Mouse (Mus musculus) MEL (cell line): ENCODE data around the gene Adamts16. TPM values are rescaled to one million over a fixed set of nuclear protein-coding genes. Genes with fewer than 3 reads are reported as not detected.

Source experiments
- DNase-seq: peaks from one replicate; pipeline ENCODE4 v3.0.0; 2011; ENCODE audit warnings: low read depth, low spot score
- H3K27ac ChIP-seq: 2 replicates; pipeline ENCODE4 v1.5.1; 2012; ENCODE audit warnings: low read depth, mild to moderate bottlenecking, control low read depth, low read length, moderate library complexity; ENCODE audit not compliant: control insufficient read depth
- H3K27me3 ChIP-seq, 2 experiments: fragments of 150-350 bp in 1 of 2; sonication (generic) in 1 of 2; 2 replicates each; pipeline ENCODE4 v1.6.1; 2012; ENCODE audit warnings: low read length in 2 of 2, mild to moderate bottlenecking in 2 of 2, improper control_type of control experiment in 1 of 2, moderate library complexity in 1 of 2; ENCODE audit not compliant: insufficient read depth in 2 of 2, control insufficient read depth in 1 of 2
- H3K36me3 ChIP-seq, 2 experiments: 2 replicates each; pipeline ENCODE4 v1.6.1; 2012 to 2014; ENCODE audit warnings: low read length in 2 of 2, improper control_type of control experiment in 1 of 2, inconsistent platforms in 1 of 2, mild to moderate bottlenecking in 1 of 2; ENCODE audit not compliant: insufficient read depth in 2 of 2, control insufficient read depth in 1 of 2
- H3K4me1 ChIP-seq, 2 experiments: fragments of 150-350 bp in 1 of 2; sonication (generic) in 1 of 2; 2 replicates each; pipeline ENCODE4 v1.6.1; 2012; ENCODE audit warnings: low read length in 2 of 2, improper control_type of control experiment in 1 of 2, mild to moderate bottlenecking in 1 of 2; ENCODE audit not compliant: insufficient read depth in 2 of 2, control insufficient read depth in 1 of 2
- H3K4me3 ChIP-seq, 2 experiments: fragments of 150-350 bp in 1 of 2; sonication (generic) in 1 of 2; 2 replicates each; pipeline ENCODE4 v1.5.1; 2012; ENCODE audit warnings: low read depth in 2 of 2, low read length in 2 of 2, mild to moderate bottlenecking in 2 of 2, moderate library complexity in 2 of 2, control low read depth in 1 of 2, improper control_type of control experiment in 1 of 2; ENCODE audit not compliant: control insufficient read depth in 1 of 2, insufficient read depth in 1 of 2
- H3K79me2 ChIP-seq: 2 replicates; pipeline ENCODE4 v1.6.1; 2012; ENCODE audit warnings: mild to moderate bottlenecking, low read length, moderate library complexity; ENCODE audit not compliant: control insufficient read depth, poor library complexity, insufficient read depth
- H3K9ac ChIP-seq: 2 replicates; pipeline ENCODE4 v1.6.1; 2012; ENCODE audit warnings: low read depth, mild to moderate bottlenecking, control low read depth, low read length, moderate library complexity; ENCODE audit not compliant: control insufficient read depth, poor library complexity, severe bottlenecking
- H3K9me3 ChIP-seq: fragments of 150-350 bp; sonication (generic); replicated peaks from 2 replicates; pipeline ENCODE4 v1.6.1; 2012; ENCODE audit warnings: mild to moderate bottlenecking, low read length, improper control_type of control experiment, moderate library complexity; ENCODE audit not compliant: insufficient read depth
- CHD1 ChIP-seq: IDR thresholded peaks from 2 replicates; pipeline ENCODE4 v1.6.1; 2012; ENCODE audit warnings: low read depth, mild to moderate bottlenecking, inconsistent platforms, low read length, improper control_type of control experiment
- CHD2 ChIP-seq: IDR thresholded peaks from 2 replicates; pipeline ENCODE4 v1.6.1; 2011; ENCODE audit warnings: low read length, improper control_type of control experiment
- CTCF ChIP-seq, 3 experiments: IDR thresholded peaks in 2 of 3; conservative IDR thresholded peaks in 1 of 3; 2 replicates each; pipeline ENCODE4 v1.5.1; 2011 to 2012; ENCODE audit warnings: low read length in 3 of 3, low read depth in 2 of 3, mild to moderate bottlenecking in 2 of 3, improper control_type of control experiment in 1 of 3, inconsistent platforms in 1 of 3, mixed read lengths in 1 of 3, moderate library complexity in 1 of 3; ENCODE audit not compliant: control insufficient read depth in 1 of 3, insufficient read depth in 1 of 3, poor library complexity in 1 of 3, severe bottlenecking in 1 of 3
- E2F4 ChIP-seq: IDR thresholded peaks from 2 replicates; pipeline ENCODE4 v1.6.1; 2011; ENCODE audit warnings: low read depth, low read length, improper control_type of control experiment, borderline replicate concordance
- EP300 ChIP-seq, 2 experiments: IDR thresholded peaks; 2 replicates each; pipeline ENCODE4 v1.6.1; 2011; ENCODE audit warnings: improper control_type of control experiment in 2 of 2, low read length in 2 of 2, low read depth in 1 of 2, mild to moderate bottlenecking in 1 of 2
- ETS1 ChIP-seq: IDR thresholded peaks from 2 replicates; pipeline ENCODE4 v1.6.1; 2012; ENCODE audit warnings: low read depth, mild to moderate bottlenecking, inconsistent platforms, low read length, improper control_type of control experiment, moderate library complexity
- GATA1 ChIP-seq: IDR thresholded peaks from 2 replicates; pipeline ENCODE4 v1.6.1; 2011; ENCODE audit warnings: low read depth, low read length, improper control_type of control experiment
- HCFC1 ChIP-seq: IDR thresholded peaks from 2 replicates; pipeline ENCODE4 v1.6.1; 2012; ENCODE audit warnings: low read depth, mild to moderate bottlenecking, inconsistent platforms, low read length, improper control_type of control experiment, moderate library complexity
- JUND ChIP-seq: IDR thresholded peaks from 2 replicates; pipeline ENCODE4 v1.6.1; 2011; ENCODE audit warnings: low read depth, mild to moderate bottlenecking, improper control_type of control experiment, low read length
- MAFK ChIP-seq: IDR thresholded peaks from 2 replicates; pipeline ENCODE4 v1.6.1; 2011; ENCODE audit warnings: low read depth, mild to moderate bottlenecking, low read length, improper control_type of control experiment, borderline replicate concordance
- MEF2A ChIP-seq: IDR thresholded peaks from 2 replicates; pipeline ENCODE4 v1.6.1; 2014; ENCODE audit warnings: low read depth, mild to moderate bottlenecking, inconsistent platforms, low read length, improper control_type of control experiment; ENCODE audit not compliant: poor library complexity, insufficient replicate concordance, severe bottlenecking; ENCODE audit errors: extremely low read depth
- MYB ChIP-seq: IDR thresholded peaks from 2 replicates; pipeline ENCODE4 v1.6.1; 2011; ENCODE audit warnings: mild to moderate bottlenecking, low read depth, low read length, improper control_type of control experiment
- MYC ChIP-seq: IDR thresholded peaks from 2 replicates; pipeline ENCODE4 v1.6.1; 2011; ENCODE audit warnings: low read depth, mild to moderate bottlenecking, low read length, improper control_type of control experiment, moderate library complexity
- NELFE ChIP-seq: IDR thresholded peaks from 2 replicates; pipeline ENCODE4 v1.6.1; 2011; ENCODE audit warnings: low read depth, low read length, improper control_type of control experiment
- POLR2AphosphoS2 ChIP-seq: IDR thresholded peaks from 2 replicates; pipeline ENCODE4 v1.6.1; 2011; ENCODE audit warnings: low read length, improper control_type of control experiment
- POLR2AphosphoS5 ChIP-seq: IDR thresholded peaks from 2 replicates; pipeline ENCODE4 v1.6.1; 2012; ENCODE audit warnings: low read depth, borderline replicate concordance, mild to moderate bottlenecking, inconsistent platforms, low read length, moderate library complexity, mixed read lengths
- SIN3A ChIP-seq: IDR thresholded peaks from 2 replicates; pipeline ENCODE4 v1.6.1; 2012; ENCODE audit warnings: low read length, improper control_type of control experiment, inconsistent platforms
- SMC3 ChIP-seq: IDR thresholded peaks from 2 replicates; pipeline ENCODE4 v1.6.1; 2011; ENCODE audit warnings: low read depth, low read length, improper control_type of control experiment
- TAL1 ChIP-seq: IDR thresholded peaks from 2 replicates; pipeline ENCODE4 v1.6.1; 2012; ENCODE audit warnings: mild to moderate bottlenecking, inconsistent platforms, low read length, moderate library complexity, mixed read lengths
- TBP ChIP-seq: IDR thresholded peaks from 2 replicates; pipeline ENCODE4 v1.8.0; 2011; ENCODE audit warnings: low read depth, low read length, improper control_type of control experiment
- TCF12 ChIP-seq: IDR thresholded peaks from 2 replicates; pipeline ENCODE4 v1.6.1; 2014; ENCODE audit warnings: low read depth, mild to moderate bottlenecking, inconsistent platforms, low read length, improper control_type of control experiment, moderate library complexity
- ZC3H11A ChIP-seq: IDR thresholded peaks from 2 replicates; pipeline ENCODE4 v1.6.1; 2012; ENCODE audit warnings: low read depth, mild to moderate bottlenecking, inconsistent platforms, low read length, improper control_type of control experiment
- ZKSCAN1 ChIP-seq: IDR thresholded peaks from 2 replicates; pipeline ENCODE4 v1.6.1; 2012; ENCODE audit warnings: low read depth, mild to moderate bottlenecking, inconsistent platforms, low read length, improper control_type of control experiment, moderate library complexity
- ZNF384 ChIP-seq: IDR thresholded peaks from 2 replicates; pipeline ENCODE4 v1.6.1; 2012; ENCODE audit warnings: low read depth, mild to moderate bottlenecking, inconsistent platforms, low read length, improper control_type of control experiment
- polyA plus RNA-seq, 2 experiments: library from polyadenylated mRNA; stranded (reverse) in 1 of 2; unstranded in 1 of 2; fragments of >175 nt in 1 of 2; fragments of >200 nt in 1 of 2; gene quantifications; 2 replicates each; pipeline versions ENCODE4 v1.2.1 to v1.2.4; 2012; ENCODE audit warnings: low replicate concordance in 2 of 2, low read depth in 1 of 2; ENCODE audit not compliant: insufficient read length in 2 of 2, insufficient read depth in 1 of 2, missing spikeins in 1 of 2
- total RNA-seq: library from RNA; depleted of rRNA; stranded (reverse); fragments of 300-350 nt; gene quantifications from 2 replicates; pipeline ENCODE4 v1.2.3, GENCODE M21; 2012

The Adamts16 gene
- total and polyA plus RNA-seq, 3 experiments, result not detected

- no peaks in the 10 kb centered on the region for H3K4me1 ChIP-seq
- H3K9me3 ChIP-seq, result no peaks in the 10 kb centered on the region
- no peaks in the 10 kb centered on the region for H3K36me3 ChIP-seq
- no peak overlapping the region for H3K27ac ChIP-seq
- DNase-seq, result no peak
- no peaks in the 10 kb centered on the region for H3K79me2 ChIP-seq
- no peaks in the 10 kb centered on the region for H3K27me3 ChIP-seq
- H3K9ac ChIP-seq, result no peak overlapping the region
- TF ChIP-seq GATA1 (no peak), ZC3H11A (no peak), NELFE (no peak), SMC3 (no peak), POLR2AphosphoS2 (no peak), MYB (no peak), EP300 (IDR thresholded peaks at IDR 0.05; ENCODE audit: low read depth in 1 of 2, low read length in 2 of 2) (no peak)
- H3K4me3 ChIP-seq, result no peak overlapping the region
Observed at GRCm38 (mm10) chr13:70742693-70743092, 98.9 kb downstream of the Adamts16 start.

- DNase-seq, result no peak
- H3K27ac ChIP-seq, result no peak overlapping the region
- no peaks in the 10 kb centered on the region for H3K36me3 ChIP-seq
- no peaks in the 10 kb centered on the region for H3K79me2 ChIP-seq
- H3K4me3 ChIP-seq, result no peak overlapping the region
- TF ChIP-seq POLR2AphosphoS5 (no peak), CTCF (IDR thresholded peaks at IDR 0.05 in 2 of 3, conservative IDR thresholded peaks at IDR 0.05 in 1 of 3; ENCODE audit: control insufficient read depth in 1 of 3, insufficient read depth in 1 of 3, low read depth in 2 of 3, low read length in 3 of 3, poor library complexity in 1 of 3, severe bottlenecking in 1 of 3) (no peak), TBP (no peak), MAFK (no peak), CHD1 (no peak), MYC (no peak), NELFE (no peak), SIN3A (no peak), MEF2A (no peak), HCFC1 (no peak), ETS1 (no peak), ZNF384 (no peak), ZKSCAN1 (no peak), ZC3H11A (no peak), CHD2 (no peak), TAL1 (no peak), E2F4 (no peak), TCF12 (no peak), JUND (no peak)
- H3K9ac ChIP-seq, result no peak overlapping the region
- no peaks in the 10 kb centered on the region for H3K4me1 ChIP-seq
- no peaks in the 10 kb centered on the region for H3K9me3 ChIP-seq
- no peaks in the 10 kb centered on the region for H3K27me3 ChIP-seq
Observed at GRCm38 (mm10) chr13:70740281-70741240, 101.0 kb downstream of the Adamts16 start.
